Mouse (Mus musculus): ENCODE measurements around the gene Etv2. TPM values are rescaled to one million over a fixed set of nuclear protein-coding genes. Genes with fewer than 3 reads are reported as not detected.

The Etv2 gene
- polyA plus RNA-seq, 1 experiment from 2014 or later: 2.6 TPM

GRCm38 (mm10) chr7:30619202-30619601 lies 16.4 kb downstream of the Etv2 start:
- no peak overlapping the region for H3K27ac ChIP-seq (ENCODE audit: low read depth, low read length)
- H3K9ac ChIP-seq (ENCODE audit: low read depth, low read length): no peak overlapping the region
- WGBS (ENCODE audit: insufficient replicate concordance): 85% methylated on average over 3 of the region's 3 CpGs
- no peak for ATAC-seq (replicated peaks; ENCODE audit: insufficient number of reproducible peaks, low FRiP score, low TSS enrichment)
- no peaks in the 10 kb centered on the region for H3K27me3 ChIP-seq (ENCODE audit: control insufficient read depth, insufficient read depth, low read length)
- no peak overlapping the region for H3K4me3 ChIP-seq (ENCODE audit: low read depth, low read length)
- H3K36me3 ChIP-seq (ENCODE audit: control insufficient read depth, insufficient read depth, low read length): peaks cover 51% of the 10 kb centered on the region
- no peaks in the 10 kb centered on the region for H3K9me3 ChIP-seq (replicated peaks; ENCODE audit: control insufficient read depth, low read length)
- H3K4me2 ChIP-seq: no peak overlapping the region
- no peaks in the 10 kb centered on the region for H3K4me1 ChIP-seq (ENCODE audit: control insufficient read depth, insufficient read depth, low read length)

DNA sequence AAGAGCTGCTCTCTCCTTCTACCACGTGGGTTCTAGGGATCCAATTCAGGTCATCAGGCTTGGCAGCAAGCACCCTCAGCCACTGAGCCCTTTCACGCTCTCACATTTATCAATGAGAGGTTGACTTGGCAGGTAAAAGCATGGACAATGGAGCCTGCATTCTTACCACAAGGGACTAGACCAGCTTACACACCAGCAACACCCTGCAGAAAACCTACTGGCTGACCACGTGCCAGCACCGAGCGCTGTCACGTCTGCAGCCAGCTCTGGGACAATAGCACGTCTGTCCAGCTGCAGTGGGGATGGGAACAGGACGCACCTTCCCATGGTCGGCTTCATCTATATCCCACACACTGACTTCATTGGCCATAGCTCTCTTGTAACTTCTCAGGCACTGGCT lies 17.0 kb downstream of the Etv2 start:
- Histone ChIP-seq H3K27me3 (ENCODE audit: control insufficient read depth, insufficient read depth, low read length) (no peaks in the 10 kb centered on the region), H3K36me3 (ENCODE audit: control insufficient read depth, insufficient read depth, low read length) (peaks cover 48% of the 10 kb centered on the region), H3K4me2 (no peak overlapping the region), H3K27ac (ENCODE audit: low read depth, low read length) (no peak overlapping the region), H3K9me3 (replicated peaks; ENCODE audit: control insufficient read depth, low read length) (no peaks in the 10 kb centered on the region), H3K4me1 (ENCODE audit: control insufficient read depth, insufficient read depth, low read length) (no peaks in the 10 kb centered on the region), H3K4me3 (ENCODE audit: low read depth, low read length) (no peak overlapping the region), H3K9ac (ENCODE audit: low read depth, low read length) (no peak overlapping the region)
- ATAC-seq (replicated peaks; ENCODE audit: insufficient number of reproducible peaks, low FRiP score, low TSS enrichment): no peak
- 94% methylated on average over 9 of the region's 9 CpGs for WGBS (ENCODE audit: insufficient replicate concordance)

- Histone ChIP-seq H3K36me3 (ENCODE audit: control insufficient read depth, insufficient read depth, low read length) (peaks cover 34% of the 10 kb centered on the region), H3K4me2 (no peak overlapping the region), H3K4me1 (ENCODE audit: control insufficient read depth, insufficient read depth, low read length) (peaks cover 2% of the 10 kb centered on the region; the same call in 1 of the 2 replicates), H3K4me3 (ENCODE audit: low read depth, low read length) (no peak overlapping the region), H3K9ac (ENCODE audit: low read depth, low read length) (no peak overlapping the region), H3K27me3 (ENCODE audit: control insufficient read depth, insufficient read depth, low read length) (no peaks in the 10 kb centered on the region), H3K27ac (ENCODE audit: low read depth, low read length) (no peak overlapping the region), H3K9me3 (replicated peaks; ENCODE audit: control insufficient read depth, low read length) (no peaks in the 10 kb centered on the region)
- 56% methylated on average over 5 of the region's 5 CpGs for WGBS (ENCODE audit: insufficient replicate concordance)
- no peak for ATAC-seq (replicated peaks; ENCODE audit: insufficient number of reproducible peaks, low FRiP score, low TSS enrichment)
Observed at GRCm38 (mm10) chr7:30615049-30615760, 20.4 kb downstream of the Etv2 start.

DNA sequence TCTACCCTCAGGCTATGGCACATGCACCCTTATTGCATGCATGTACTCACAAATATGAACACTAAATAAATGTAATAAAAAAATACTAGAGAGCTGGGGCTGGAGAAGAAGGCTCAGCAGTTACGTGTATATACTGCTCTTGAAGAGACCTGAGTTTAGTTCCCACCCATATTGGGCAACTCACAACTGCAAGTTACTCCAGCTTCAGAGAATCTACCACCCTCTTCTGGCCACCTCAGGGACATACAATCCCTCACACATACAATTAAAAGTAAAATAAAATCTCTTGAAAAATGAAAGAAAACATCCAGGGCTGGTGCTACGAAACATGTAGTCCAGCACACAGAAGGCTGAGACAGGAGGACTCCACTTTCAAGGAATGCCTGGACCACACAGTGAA lies 21.2 kb downstream of the Etv2 start:
- peaks cover 33% of the 10 kb centered on the region for H3K36me3 ChIP-seq (ENCODE audit: control insufficient read depth, insufficient read depth, low read length)
- no peak overlapping the region for H3K27ac ChIP-seq (ENCODE audit: low read depth, low read length)
- no peak overlapping the region for H3K9ac ChIP-seq (ENCODE audit: low read depth, low read length)
- no peaks in the 10 kb centered on the region for H3K9me3 ChIP-seq (replicated peaks; ENCODE audit: control insufficient read depth, low read length)
- H3K27me3 ChIP-seq (ENCODE audit: control insufficient read depth, insufficient read depth, low read length): no peaks in the 10 kb centered on the region
- 67% methylated on average over 2 of the region's 2 CpGs for WGBS (ENCODE audit: insufficient replicate concordance)
- no peak overlapping the region for H3K4me3 ChIP-seq (ENCODE audit: low read depth, low read length)
- no peak overlapping the region for H3K4me2 ChIP-seq
- H3K4me1 ChIP-seq (ENCODE audit: control insufficient read depth, insufficient read depth, low read length): peaks cover 6% of the 10 kb centered on the region; the same call in 1 of the 2 replicates
- no peak for ATAC-seq (replicated peaks; ENCODE audit: insufficient number of reproducible peaks, low FRiP score, low TSS enrichment)

DNA sequence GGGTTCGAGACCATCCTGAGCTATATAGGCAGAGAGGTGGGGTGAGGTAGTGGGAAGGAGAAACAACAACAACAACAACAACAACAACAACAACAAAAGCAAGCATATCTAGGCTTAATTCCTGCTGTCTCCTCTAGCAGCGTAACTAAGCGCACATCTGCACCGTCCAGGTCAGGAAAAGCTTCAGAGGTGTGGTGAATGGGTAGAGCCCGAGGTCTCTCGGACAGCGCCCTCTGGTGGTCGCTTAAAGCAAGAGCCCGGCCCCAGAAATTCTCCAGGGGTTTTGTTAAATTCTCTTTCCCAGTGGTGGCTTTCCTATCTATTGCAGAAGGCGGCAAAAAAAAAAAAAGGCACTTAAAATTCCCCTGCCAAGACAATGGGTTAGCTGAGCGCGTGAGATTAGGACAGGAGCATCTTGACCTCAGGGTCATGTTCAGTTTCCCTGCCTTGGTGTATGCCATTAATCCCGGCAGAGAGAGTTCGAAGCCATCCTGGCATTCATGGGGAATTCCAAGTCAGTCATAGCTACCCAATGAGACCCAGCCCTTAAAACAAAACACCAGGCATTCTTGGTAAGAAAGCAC lies 22.0 kb downstream of the Etv2 start:
- H3K4me1 ChIP-seq (ENCODE audit: control insufficient read depth, insufficient read depth, low read length): peaks cover 6% of the 10 kb centered on the region; the same call in 1 of the 2 replicates
- no peak overlapping the region for H3K27ac ChIP-seq (ENCODE audit: low read depth, low read length)
- no peak overlapping the region for H3K4me2 ChIP-seq
- H3K9me3 ChIP-seq (replicated peaks; ENCODE audit: control insufficient read depth, low read length): no peaks in the 10 kb centered on the region
- WGBS (ENCODE audit: insufficient replicate concordance): 24% methylated on average over 14 of the region's 14 CpGs
- no peak overlapping the region for H3K4me3 ChIP-seq (ENCODE audit: low read depth, low read length)
- ATAC-seq (replicated peaks; ENCODE audit: insufficient number of reproducible peaks, low FRiP score, low TSS enrichment): no peak
- H3K36me3 ChIP-seq (ENCODE audit: control insufficient read depth, insufficient read depth, low read length): peaks cover 26% of the 10 kb centered on the region
- no peak overlapping the region for H3K9ac ChIP-seq (ENCODE audit: low read depth, low read length)
- H3K27me3 ChIP-seq (ENCODE audit: control insufficient read depth, insufficient read depth, low read length): 0 out of 2 replicates have a peak, but pooled peaks cover 3% of the 10 kb centered on the region

GRCm38 (mm10) chr7:30612654-30613402 lies 22.8 kb downstream of the Etv2 start, which contains the start of gene Upk1a:
Upk1a (minus strand) TSS chr7:30612847.
- Histone ChIP-seq H3K27ac (ENCODE audit: low read depth, low read length) (no peak within 1 kb of the TSS), H3K4me1 (ENCODE audit: control insufficient read depth, insufficient read depth, low read length) (peaks cover 6% of the 10 kb centered on the region; the same call in 1 of the 2 replicates), H3K27me3 (ENCODE audit: control insufficient read depth, insufficient read depth, low read length) (0 out of 2 replicates have a peak, but pooled peaks cover 3% of the 10 kb centered on the region), H3K9me3 (replicated peaks; ENCODE audit: control insufficient read depth, low read length) (no peaks in the 10 kb centered on the region), H3K4me3 (ENCODE audit: low read depth, low read length) (no peak within 1 kb of the TSS), H3K4me2 (no peak within 1 kb of the TSS), H3K9ac (ENCODE audit: low read depth, low read length) (no peak within 1 kb of the TSS), H3K36me3 (ENCODE audit: control insufficient read depth, insufficient read depth, low read length) (peaks cover 18% of the 10 kb centered on the region)
- ATAC-seq (replicated peaks; ENCODE audit: insufficient number of reproducible peaks, low FRiP score, low TSS enrichment): no peak
- WGBS (ENCODE audit: insufficient replicate concordance): 74% methylated on average over 8 of the region's 8 CpGs

- Histone ChIP-seq H3K4me2 (no peak overlapping the region), H3K9ac (ENCODE audit: low read depth, low read length) (no peak overlapping the region), H3K27me3 (ENCODE audit: control insufficient read depth, insufficient read depth, low read length) (0 out of 2 replicates have a peak, but pooled peaks cover 3% of the 10 kb centered on the region), H3K27ac (ENCODE audit: low read depth, low read length) (no peak overlapping the region), H3K9me3 (replicated peaks; ENCODE audit: control insufficient read depth, low read length) (no peaks in the 10 kb centered on the region), H3K4me3 (ENCODE audit: low read depth, low read length) (no peak overlapping the region), H3K36me3 (ENCODE audit: control insufficient read depth, insufficient read depth, low read length) (no peaks in the 10 kb centered on the region), H3K4me1 (ENCODE audit: control insufficient read depth, insufficient read depth, low read length) (peaks cover 6% of the 10 kb centered on the region; the same call in 1 of the 2 replicates)
- ATAC-seq (replicated peaks; ENCODE audit: insufficient number of reproducible peaks, low FRiP score, low TSS enrichment): no peak
- 29% methylated on average over 7 of the region's 7 CpGs for WGBS (ENCODE audit: insufficient replicate concordance)
Observed at GRCm38 (mm10) chr7:30610043-30610442, 25.6 kb downstream of the Etv2 start.

DNA sequence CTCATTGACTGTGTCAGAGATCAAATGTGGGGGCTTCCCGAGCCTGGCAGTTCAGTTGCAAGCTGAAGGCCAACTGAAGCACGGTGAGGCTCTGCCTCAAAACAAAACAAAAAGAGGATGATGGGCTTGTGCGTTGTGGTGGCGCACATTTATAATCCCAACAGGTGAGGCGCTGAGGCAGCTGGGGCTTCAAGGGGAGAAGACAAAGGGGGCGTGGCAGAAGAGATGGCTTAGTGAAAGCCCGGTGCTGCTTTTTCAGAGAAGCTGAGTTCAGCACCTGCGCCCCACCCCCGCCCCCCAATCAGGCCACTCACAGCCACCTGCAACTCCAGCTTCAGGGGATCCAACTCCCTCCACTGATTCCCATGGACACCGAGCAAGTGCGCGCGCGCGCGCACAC lies 27.2 kb downstream of the Etv2 start:
- Histone ChIP-seq H3K36me3 (ENCODE audit: control insufficient read depth, insufficient read depth, low read length) (no peaks in the 10 kb centered on the region), H3K9ac (ENCODE audit: low read depth, low read length) (no peak overlapping the region), H3K27ac (ENCODE audit: low read depth, low read length) (no peak overlapping the region), H3K4me1 (ENCODE audit: control insufficient read depth, insufficient read depth, low read length) (peaks cover 6% of the 10 kb centered on the region; the same call in 1 of the 2 replicates), H3K27me3 (ENCODE audit: control insufficient read depth, insufficient read depth, low read length) (0 out of 2 replicates have a peak, but pooled peaks cover 3% of the 10 kb centered on the region), H3K4me3 (ENCODE audit: low read depth, low read length) (no peak overlapping the region), H3K9me3 (replicated peaks; ENCODE audit: control insufficient read depth, low read length) (no peaks in the 10 kb centered on the region), H3K4me2 (no peak overlapping the region)
- 51% methylated on average over 16 of the region's 16 CpGs for WGBS (ENCODE audit: insufficient replicate concordance)
- no peak for ATAC-seq (replicated peaks; ENCODE audit: insufficient number of reproducible peaks, low FRiP score, low TSS enrichment)
